Mouse (Mus musculus) limb, embryonic 14.5 days (tissue): ENCODE measurements around the gene Ets1. TPM values are rescaled to one million over a fixed set of nuclear protein-coding genes. Genes with fewer than 3 reads are reported as not detected.

Experiments used
- ATAC-seq: fragments of 200-750 bp; cut with Nextera tagmentation; 2 replicates; pipeline ENCODE4 v1.8.0; 2017; ENCODE audit warnings: low read depth, moderate number of reproducible peaks, moderate TSS enrichment; ENCODE audit not compliant: low FRiP score
- DNase-seq: peaks from one replicate; pipeline ENCODE4 v3.0.0-alpha.2; 2015; ENCODE audit warnings: low spot score
- H3K27ac ChIP-seq: fragments of 300-500 bp; sonication (generic); replicated peaks from 2 replicates; pipeline ENCODE4 v1.5.1; 2014; ENCODE audit warnings: low read depth, mild to moderate bottlenecking, low read length, moderate library complexity, mixed read lengths
- H3K27me3 ChIP-seq: fragments of 300-500 bp; sonication (generic); 2 replicates; pipeline ENCODE4 v1.6.1; 2014; ENCODE audit warnings: low read length, mixed read lengths; ENCODE audit not compliant: control insufficient read depth, insufficient read depth
- H3K36me3 ChIP-seq: fragments of 300-500 bp; sonication (generic); 2 replicates; pipeline ENCODE4 v1.6.1; 2014; ENCODE audit warnings: mild to moderate bottlenecking, low read length, moderate library complexity, mixed read lengths; ENCODE audit not compliant: control insufficient read depth, insufficient read depth
- H3K4me1 ChIP-seq: fragments of 300-500 bp; sonication (generic); 2 replicates; pipeline ENCODE4 v1.6.1; 2014; ENCODE audit warnings: antibody characterized with exemption, low read length, mixed read lengths; ENCODE audit not compliant: control insufficient read depth, insufficient read depth
- H3K4me2 ChIP-seq: fragments of 300-500 bp; sonication (generic); replicated peaks from 2 replicates; pipeline ENCODE4 v1.6.1; 2014; ENCODE audit warnings: low read depth, mild to moderate bottlenecking, low read length, moderate library complexity; ENCODE audit not compliant: severe bottlenecking
- H3K4me3 ChIP-seq: fragments of 300-500 bp; sonication (generic); replicated peaks from 2 replicates; pipeline ENCODE4 v1.5.1; 2014; ENCODE audit warnings: low read length
- H3K9ac ChIP-seq: fragments of 300-500 bp; sonication (generic); 2 replicates; pipeline ENCODE4 v1.6.1; 2014; ENCODE audit warnings: mild to moderate bottlenecking, low read depth, low read length, moderate library complexity; ENCODE audit not compliant: severe bottlenecking
- H3K9me3 ChIP-seq: fragments of 300-500 bp; sonication (generic); 2 replicates; pipeline ENCODE4 v1.6.1; 2016; ENCODE audit warnings: low read length; ENCODE audit not compliant: control insufficient read depth
- POLR2A ChIP-seq: fragments of 200-500 bp; IDR thresholded peaks from 2 replicates; pipeline ENCODE4 v1.8.0; 2012; ENCODE audit warnings: inconsistent platforms, mild to moderate bottlenecking, moderate library complexity, borderline replicate concordance; ENCODE audit not compliant: insufficient read depth, insufficient read length; ENCODE audit errors: extremely low read depth
- WGBS: fragments of 180-500 bp; shearing (Covaris S2); extraction: QIAGEN DNeasy Blood & Tissue Kit; methylation state at CpG from one replicate; pipeline ENCODE4 v1.1.7; 2014; 5-methylcytosine and 5-hydroxymethylcytosine counted together
- polyA plus RNA-seq, 2 experiments: library from polyadenylated mRNA; depleted of rRNA in 1 of 2; stranded (reverse) in 1 of 2; unstranded in 1 of 2; fragments of >200 nt; fragmentation: Nextera tagmentation in 1 of 2; extraction: Ambion mirVana in 1 of 2; gene quantifications; 2 replicates each; pipeline versions ENCODE4 v1.2.1 to v1.2.3; 2012 to 2014

Ets1 gene
- polyA plus RNA-seq, 2 experiments: 21.3 to 34.3 TPM

GRCm38 (mm10) chr9:32791699-32792098, 155.7 kb downstream of the Ets1 start:
- Histone ChIP-seq H3K36me3 (no peaks in the 10 kb centered on the region), H3K27ac (no peak overlapping the region), H3K27me3 (no peaks in the 10 kb centered on the region), H3K9ac (no peak overlapping the region), H3K4me3 (no peak overlapping the region), H3K4me1 (peaks cover 14% of the 10 kb centered on the region), H3K9me3 (no peaks in the 10 kb centered on the region), H3K4me2 (no peak overlapping the region)
- DNase-seq (peak; percentile 62), ATAC-seq (peak; percentile 68; the same call in 1 of the 2 replicates)
- WGBS: 33% methylated on average over 6 of the region's 6 CpGs
- no peak for TF ChIP-seq POLR2A

GRCm38 (mm10) chr9:32798171-32798570, 162.2 kb downstream of the Ets1 start:
- DNase-seq (no peak), ATAC-seq (no peak)
- no peak overlapping the region for H3K27ac ChIP-seq
- H3K9ac ChIP-seq: no peak overlapping the region
- no peak overlapping the region for H3K4me2 ChIP-seq
- no peak overlapping the region for H3K4me3 ChIP-seq
- 85% methylated on average over 1 of the region's 1 CpGs for WGBS
- H3K9me3 ChIP-seq: no peaks in the 10 kb centered on the region
- H3K4me1 ChIP-seq: no peaks in the 10 kb centered on the region
- no peaks in the 10 kb centered on the region for H3K36me3 ChIP-seq
- no peak for TF ChIP-seq POLR2A
- no peaks in the 10 kb centered on the region for H3K27me3 ChIP-seq

GRCm38 (mm10) chr9:32806106-32806505, 170.1 kb downstream of the Ets1 start:
- H3K36me3 ChIP-seq: no peaks in the 10 kb centered on the region
- no peak overlapping the region for H3K4me3 ChIP-seq
- no peaks in the 10 kb centered on the region for H3K9me3 ChIP-seq
- 74% methylated on average over 4 of the region's 4 CpGs for WGBS
- no peak for TF ChIP-seq POLR2A
- H3K27me3 ChIP-seq: no peaks in the 10 kb centered on the region
- no peak for ATAC-seq
- no peak for DNase-seq
- H3K27ac ChIP-seq: no peak overlapping the region
- no peak overlapping the region for H3K9ac ChIP-seq
- H3K4me2 ChIP-seq: no peak overlapping the region
- H3K4me1 ChIP-seq: no peaks in the 10 kb centered on the region

Other genes with a start within 250 kb of the Ets1 start
- 10.1 and 11.5 TPM in 2 replicates for gene Fli1, start 93.4 kb upstream of the Ets1 start, polyA plus RNA-seq (2012; rRNA removed)
- 22.2 and 25.7 TPM in 2 replicates for gene Fli1, start 93.4 kb upstream of the Ets1 start, polyA plus RNA-seq (2014; fragmentation: Nextera tagmentation; extraction: Ambion mirVana)